Mouse (Mus musculus) frontal cortex, postnatal 25 days (tissue): ENCODE data around the gene Socs5.

Experiments
- DNase-seq, 2 experiments: peaks; one replicate each; pipeline ENCODE4 v3.0.0; 2022; ENCODE audit warnings: low spot score in 2 of 2

The Socs5 gene

DNA sequence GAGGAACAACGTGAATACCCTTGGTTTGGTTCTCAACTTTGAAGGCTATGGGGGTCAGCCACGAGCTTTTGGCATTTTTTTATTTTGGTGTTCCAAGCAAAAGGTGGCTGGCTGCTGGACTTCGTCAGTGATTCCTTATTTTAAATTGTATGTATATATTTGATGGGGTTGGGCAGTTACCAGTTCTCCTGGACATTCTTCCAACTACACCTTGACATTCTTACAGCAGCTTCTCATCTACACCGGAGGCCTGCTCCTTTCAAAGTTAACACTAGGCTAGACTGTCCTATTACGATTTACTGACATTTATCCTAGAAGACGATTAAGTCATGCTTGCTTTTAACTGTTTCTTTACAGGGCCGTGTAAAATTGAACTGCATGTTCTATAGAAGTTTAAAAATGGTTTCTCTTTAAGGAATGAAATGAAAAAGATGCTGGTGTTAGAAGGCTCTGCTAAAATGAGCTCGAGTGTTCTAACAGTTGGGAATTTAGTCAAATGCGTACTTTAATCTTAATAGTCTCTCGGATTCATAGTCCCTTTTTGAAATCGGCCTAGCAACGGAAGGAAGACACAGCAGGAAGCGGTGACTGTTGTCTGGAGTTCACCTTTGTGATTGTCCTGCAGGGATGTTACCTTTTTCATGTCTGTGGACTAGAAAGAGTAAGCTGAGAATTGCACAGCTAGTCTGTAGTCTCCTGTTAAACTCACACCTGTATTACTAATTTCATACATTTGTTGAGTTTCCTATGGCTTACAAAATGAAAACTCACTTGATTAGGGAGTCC, 1.2 kb downstream of the Socs5 start:
- DNase-seq, result no peak

DNA sequence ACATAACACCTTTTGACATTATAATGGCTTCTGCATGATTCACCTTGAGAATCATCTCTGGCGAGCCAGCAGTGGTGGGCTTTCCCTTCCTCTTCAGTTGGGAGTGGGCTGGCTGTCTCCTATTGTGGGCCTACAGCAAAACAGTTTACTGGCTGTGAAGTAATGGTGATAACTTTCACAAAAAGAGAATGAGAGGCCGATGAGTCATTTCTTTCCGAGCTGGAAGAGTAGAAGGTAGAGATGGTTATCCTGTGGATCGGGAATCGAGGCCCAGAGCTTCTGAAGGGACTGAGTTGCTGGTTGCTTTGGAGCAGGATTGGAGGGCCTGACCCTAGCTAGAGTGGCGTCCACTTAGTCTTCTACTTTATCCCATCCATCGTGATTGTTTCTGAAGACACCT, 2.0 kb downstream of the Socs5 start:
- DNase-seq, result no peak

DNA sequence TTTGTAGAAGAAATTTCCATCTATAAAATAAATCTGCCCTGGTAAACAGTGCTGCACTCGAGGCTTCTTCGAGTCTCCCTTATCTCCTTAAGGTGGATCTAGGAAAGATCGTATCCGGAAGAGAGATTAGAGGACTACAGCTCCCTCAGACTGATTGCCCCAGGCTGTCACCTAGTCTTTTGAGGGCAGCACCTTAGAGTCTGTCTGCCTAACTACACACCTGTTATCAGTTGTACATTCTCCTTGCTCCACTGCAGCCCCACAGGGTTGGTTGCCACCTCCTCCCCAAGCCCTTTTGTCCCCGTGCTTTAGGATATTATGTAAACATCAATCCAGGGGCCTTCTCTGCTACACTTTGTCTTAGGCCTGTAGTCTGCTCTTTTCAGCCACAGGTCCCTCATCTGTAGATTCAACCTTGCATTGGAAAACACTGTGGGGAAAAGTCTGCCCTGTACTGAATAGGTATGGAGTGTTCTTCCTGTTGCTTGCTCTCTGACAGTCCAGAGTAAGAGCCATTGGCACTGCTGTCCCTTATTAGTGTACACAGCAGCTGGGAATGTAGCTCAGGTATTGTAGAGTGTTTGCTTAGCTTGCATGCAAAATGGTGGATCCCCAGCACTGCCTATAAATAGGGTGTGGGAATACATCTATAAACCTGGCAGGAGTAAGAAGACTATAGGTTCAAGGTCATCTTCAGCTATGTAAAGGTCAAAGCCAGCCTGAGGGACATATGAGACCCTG, 5.5 kb downstream of the Socs5 start:
- no peak for DNase-seq

DNA sequence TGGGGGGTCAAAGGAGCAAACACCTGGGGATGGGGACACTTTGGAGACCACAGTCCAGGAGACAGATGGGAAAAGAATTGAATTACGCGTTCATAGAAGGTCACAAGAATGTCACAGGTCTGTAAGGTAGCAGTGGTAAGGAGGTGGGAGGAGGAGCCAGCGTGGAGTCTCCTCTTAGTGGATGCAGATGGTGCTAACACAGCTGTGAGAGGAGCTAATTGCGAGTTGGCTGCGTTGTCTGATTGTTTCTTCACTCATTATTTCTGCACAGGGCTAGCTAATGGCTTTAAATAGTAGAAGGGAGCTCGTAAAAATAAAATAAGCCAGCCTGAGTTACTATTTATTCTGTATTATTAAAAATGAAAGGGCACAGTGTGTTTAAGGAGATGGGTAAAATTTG, 8.1 kb downstream of the Socs5 start:
- no peak for DNase-seq

DNA sequence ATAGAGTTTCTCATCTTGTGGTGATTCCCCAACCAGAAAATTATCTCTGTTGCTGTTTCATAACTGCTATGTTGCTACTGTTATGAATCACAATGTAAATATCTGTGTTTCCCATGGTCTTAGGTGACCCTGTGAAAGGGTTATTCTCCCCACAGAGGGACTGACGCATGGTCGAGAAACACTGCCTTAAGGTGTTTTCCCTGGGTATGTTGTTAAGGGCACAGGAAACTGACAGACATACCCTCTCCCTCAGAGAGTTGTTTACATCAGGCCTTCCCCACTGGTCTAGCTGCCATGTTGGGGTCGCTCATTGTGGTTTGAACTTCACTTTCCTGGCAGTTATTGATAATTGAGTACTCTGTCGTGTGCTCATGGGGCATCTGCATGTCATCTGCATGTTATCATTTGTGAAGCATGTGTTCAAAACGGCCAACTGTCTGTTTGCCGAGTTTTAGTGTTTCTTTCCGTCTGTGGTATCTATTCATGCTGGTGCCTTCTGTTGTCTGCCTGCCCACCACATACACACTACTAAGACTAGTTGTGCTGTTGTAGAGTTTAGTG, 11.6 kb downstream of the Socs5 start:
- DNase-seq, result no peak

DNA sequence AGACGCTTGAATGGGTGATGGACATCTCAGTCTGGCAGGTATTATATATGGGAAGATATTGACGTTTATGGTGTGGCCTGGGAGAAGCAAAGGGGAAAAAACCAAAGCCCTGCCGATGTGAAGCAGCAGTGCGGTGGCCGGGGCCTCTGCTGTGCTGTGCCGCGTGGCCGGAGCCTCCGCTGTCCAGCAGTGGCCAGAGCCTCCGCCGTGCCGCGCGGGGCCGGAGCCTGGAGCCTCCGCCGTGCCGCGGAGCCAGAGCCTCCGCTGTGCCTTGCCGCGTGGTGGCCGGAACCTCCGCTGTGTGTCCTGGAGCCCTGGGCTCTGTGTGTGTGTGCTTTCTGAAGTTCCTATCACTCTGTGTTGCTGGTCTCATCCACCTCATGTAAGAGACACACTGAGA, 17.9 kb downstream of the Socs5 start:
- no peak for DNase-seq

DNA sequence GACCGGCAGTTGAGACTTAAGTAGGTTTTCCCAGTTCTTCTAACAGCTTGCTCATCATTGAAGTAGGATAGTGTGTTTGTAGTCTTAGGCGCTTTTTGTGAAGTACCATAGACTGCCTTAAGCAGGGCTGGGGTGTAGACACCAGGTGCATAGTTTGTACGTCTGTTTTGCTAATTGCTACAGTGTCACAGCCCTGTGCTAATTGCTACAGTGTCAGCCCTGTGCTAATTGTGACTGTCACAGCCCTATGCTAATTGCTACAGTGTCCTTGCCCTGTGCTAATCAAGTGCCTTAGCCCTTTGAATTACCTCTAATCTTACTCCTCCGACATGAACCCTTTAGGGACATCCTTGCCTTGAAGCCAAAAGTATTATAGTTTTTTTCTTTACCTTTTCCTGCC, 24.8 kb downstream of the Socs5 start:
- DNase-seq, result no peak

DNA sequence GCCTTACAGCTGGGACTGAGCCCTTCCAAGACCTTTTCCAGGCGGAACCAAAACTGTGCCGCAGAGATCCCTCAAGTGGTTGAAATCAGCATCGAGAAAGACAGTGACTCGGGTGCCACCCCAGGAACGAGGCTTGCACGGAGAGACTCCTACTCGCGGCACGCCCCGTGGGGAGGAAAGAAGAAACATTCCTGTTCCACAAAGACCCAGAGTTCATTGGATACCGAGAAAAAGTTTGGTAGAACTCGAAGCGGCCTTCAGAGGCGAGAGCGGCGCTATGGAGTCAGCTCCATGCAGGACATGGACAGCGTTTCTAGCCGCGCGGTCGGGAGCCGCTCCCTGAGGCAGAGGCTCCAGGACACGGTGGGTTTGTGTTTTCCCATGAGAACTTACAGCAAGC, 26.3 kb downstream of the Socs5 start:
- DNase-seq, result no peak

DNA sequence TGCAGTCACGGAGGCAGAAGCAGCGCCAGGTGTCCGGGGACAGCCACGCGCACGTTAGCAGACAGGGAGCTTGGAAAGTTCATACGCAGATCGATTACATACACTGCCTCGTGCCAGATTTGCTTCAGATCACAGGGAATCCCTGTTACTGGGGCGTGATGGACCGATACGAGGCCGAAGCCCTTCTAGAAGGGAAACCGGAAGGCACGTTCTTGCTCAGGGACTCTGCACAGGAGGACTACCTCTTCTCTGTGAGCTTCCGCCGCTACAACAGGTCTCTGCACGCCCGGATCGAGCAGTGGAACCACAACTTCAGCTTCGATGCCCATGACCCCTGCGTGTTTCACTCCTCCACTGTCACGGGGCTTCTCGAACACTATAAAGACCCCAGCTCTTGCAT, 27.2 kb downstream of the Socs5 start:
- no peak for DNase-seq

DNA sequence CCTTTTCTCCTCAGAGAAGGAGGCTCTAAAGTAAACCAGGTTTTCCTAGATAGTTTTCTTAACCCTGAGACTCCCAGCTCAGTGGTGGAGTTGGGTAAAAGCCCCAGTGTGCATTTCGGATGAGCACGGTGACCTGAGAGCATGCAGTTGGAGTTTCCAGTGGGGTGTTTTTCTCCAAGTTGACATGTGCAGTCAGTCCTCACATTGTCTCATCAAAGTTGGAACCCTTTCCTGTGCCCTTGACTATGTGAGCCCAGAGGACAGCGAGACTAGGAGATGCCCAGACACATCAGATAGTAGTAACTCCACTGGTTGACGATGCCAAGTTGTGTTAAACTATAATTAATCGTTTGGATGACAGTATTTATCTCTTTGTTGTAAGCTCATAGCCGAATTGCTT, 28.3 kb downstream of the Socs5 start:
- no peak for DNase-seq

DNA sequence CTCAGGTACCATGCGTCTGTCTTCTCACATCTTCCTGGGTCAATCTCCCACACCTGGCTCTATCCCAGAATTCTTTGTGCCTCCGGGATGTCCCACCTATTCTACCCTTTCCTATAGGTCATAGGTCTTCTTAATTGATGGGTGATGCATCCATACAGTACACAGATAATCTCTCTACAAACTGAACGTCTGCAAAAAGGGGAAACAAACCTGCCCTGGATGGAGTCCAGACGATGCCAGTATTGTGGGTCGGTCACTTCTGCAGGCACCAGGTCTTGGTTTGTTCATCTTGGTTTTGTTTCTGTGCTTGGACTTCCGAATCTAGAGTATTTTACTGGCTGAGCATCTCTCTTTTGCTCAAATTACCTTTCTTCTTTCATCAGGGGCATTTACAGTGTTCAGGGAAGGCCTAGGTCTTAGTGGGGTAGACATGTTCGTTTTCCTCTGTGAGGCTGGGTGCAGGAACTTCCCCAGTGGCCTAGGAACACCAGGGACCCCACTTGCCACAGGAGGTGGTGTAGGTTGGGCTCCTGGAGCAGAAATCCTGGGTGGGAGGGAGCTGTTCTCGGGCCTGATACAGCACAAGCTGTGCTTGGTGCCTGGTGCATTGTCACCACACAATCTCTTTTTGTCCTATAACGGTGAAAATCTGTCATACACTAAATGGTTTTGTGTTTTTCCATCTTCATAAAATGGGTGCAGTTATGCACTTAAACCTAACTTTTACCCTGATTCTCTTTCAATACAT, 33.9 kb downstream of the Socs5 start:
- no peak for DNase-seq

DNA sequence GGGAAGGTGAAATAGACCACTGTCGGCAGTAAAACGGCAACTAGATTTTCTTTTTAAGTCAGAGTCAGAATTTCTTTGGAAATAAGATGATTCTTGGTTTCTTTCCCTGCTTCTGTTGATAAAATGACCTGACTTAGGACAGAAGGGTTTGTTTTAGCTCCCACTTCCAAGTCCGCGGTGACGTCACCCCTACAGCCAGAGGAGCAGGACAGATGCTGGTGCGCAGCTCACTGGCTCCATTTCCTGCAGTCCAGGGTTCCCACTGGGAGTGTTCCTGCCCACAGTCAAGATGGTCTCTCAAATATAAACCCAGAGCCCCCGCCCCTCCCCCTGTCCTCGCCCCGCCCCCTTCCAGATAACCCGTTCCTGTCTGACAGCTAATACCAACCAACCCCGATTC, 34.8 kb downstream of the Socs5 start:
- no peak for DNase-seq

DNA sequence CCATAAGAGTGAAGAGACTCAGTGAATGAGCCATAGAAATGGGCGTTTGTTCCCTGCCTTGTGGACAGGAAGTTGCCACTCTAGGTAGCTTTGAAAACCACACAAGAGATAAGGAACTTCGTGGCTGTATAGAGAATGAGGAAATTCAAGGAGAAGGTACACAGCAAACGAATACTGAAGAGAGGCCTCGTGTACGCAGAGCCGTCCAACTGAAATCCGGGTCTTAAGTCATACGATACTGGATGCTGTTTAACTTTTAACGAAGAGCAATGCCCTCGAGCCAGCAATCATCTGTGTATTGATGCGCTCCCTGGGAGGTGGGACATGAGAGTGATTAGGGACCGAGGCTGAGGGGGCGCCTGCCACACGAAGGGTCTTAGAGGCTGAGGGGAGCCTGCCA, 35.7 kb downstream of the Socs5 start:
- DNase-seq, result no peak

DNA sequence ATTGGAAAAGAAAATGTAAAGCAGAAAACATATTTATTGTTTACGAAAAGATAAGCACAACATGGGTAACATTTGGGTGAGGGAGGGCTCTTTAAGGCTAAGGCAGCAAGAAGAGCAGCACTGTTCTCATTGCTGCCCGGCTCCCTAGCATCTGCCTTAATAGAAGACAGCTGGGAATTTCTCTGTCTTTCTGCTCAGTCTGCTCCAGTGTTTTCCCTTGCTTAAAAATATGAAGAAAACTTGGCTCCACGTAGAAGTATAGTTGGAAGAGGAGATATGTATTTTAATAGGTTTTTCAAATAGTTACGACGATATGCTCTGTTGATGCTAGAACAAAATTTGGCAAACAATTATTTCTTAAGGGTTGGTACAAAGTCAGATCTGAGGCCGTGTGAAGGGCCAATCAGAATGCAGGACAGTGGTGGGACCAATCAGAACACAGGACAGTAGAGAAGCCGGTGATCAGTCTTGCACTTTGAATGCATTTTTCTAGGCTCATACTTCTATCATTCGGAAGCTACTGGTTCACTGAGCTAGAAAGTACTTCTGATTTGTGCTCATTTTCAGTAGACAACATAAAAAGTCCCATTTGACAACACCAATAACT, 39.0 kb downstream of the Socs5 start:
- DNase-seq, result no peak

DNA sequence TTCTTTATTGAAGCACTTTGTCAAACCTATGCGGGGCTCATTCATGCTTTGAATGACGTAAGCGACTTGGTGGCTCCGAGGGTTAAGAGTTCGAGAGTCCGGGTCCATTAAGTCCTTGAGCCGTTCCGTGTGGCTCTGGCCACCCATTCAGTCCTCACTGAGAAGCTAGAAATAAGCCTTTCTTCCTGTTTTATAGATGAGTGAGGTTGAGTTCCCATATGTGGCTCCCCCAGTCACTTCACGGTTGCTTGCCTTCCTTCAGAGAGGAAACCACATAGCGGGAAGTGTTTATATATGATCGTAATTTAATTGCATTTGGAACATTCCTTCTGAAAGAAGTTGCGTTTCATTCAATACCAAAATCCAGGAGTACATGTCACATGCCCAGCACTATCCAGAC, 42.3 kb downstream of the Socs5 start:
- no peak for DNase-seq

DNA sequence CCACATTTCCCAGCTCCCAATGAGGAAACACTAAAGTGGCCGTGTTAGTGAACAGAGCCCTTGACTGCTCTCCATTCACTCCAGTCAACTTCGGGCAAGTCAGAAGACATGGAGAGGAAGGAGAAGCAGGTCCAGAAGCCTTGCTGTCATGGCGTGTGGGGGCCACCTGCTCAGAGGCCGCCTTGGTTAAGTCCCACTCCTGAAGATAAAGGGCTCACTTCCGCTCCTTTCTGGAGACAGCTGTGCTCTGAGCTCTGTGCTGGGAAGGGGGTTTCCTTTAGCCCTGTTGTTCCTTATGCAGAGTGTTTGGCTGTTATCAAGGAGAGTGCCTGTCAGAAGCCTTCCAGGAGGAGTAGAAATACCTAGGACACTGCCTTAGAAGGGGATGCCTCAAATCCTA, 45.5 kb downstream of the Socs5 start:
- DNase-seq, result no peak

DNA sequence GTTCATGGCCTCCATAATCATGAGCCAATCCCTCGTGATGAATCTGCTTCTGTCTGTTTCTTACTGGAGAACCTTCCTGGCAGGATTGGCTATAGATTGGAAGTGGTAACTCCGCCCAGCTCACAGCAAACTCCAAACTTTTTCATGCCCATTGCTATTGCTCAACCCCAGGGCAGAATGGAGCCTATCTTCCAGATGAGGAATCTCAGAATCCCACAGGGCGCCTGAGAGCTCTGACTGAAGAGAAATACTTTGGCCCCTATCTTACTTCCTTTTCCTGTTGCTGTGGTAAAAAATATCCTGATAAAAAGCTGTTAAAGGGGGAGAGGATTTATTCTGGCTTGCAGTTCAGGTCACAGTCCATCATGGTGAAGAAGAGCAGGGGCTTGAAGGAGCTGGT, 48.2 kb downstream of the Socs5 start:
- DNase-seq, result no peak

DNA sequence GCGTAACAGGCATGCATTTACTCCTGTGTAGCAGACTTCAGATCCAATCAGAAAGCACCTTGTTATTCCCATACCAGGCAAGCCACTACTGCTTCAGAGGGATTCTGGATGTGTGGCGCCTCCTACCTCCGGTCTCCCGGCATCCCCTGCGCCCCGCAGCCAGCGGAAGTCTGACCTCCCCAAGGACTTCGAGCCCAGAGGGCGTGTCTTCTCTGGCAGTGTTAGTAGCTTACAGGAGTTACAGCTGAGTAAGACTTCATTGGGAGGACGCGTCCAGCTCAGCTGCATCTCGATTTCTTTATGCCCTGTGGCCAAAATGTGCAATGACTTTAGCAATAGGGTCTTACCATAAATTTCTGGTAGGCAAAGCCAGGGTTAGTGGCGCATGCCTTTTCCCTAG, 50.3 kb downstream of the Socs5 start:
- DNase-seq, result no peak

DNA sequence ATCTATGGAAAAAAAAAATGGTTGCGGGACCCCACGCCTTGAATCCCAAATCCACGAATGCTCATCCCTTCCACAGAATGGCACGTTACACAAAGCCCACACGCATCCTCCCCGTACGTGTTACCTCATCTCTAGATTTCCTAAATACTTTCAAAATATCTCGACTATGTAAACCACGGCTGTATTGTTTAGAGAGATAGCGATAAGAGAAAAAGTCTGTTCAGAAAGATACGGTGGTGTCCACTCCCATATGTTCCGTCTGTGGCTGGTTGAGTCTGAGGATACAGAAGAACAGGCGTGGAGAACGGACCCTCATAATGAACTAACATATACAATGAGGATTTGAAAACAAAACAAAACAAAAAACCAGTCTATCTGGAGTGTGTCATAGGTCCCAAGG, 51.1 kb downstream of the Socs5 start:
- DNase-seq, result no peak

DNA sequence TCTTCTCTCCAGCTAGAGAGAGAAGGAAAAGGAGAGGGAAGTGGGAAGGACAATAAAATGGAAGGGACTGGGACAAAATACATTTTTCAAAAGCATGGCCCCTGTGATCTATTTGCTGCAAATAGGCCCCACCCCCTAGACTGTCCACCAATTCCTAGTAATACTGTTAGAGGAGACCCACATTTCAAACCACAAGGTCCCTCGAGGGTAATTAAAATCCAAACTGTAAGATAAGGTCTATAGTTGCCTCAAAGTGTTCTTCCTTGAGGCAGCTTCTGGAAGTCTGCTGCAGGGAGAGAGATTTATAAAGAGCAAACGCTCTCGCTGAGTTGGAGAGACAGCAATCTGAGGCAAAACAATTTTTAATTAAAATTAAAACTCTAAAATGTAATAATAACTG, 52.8 kb downstream of the Socs5 start:
- no peak for DNase-seq

DNA sequence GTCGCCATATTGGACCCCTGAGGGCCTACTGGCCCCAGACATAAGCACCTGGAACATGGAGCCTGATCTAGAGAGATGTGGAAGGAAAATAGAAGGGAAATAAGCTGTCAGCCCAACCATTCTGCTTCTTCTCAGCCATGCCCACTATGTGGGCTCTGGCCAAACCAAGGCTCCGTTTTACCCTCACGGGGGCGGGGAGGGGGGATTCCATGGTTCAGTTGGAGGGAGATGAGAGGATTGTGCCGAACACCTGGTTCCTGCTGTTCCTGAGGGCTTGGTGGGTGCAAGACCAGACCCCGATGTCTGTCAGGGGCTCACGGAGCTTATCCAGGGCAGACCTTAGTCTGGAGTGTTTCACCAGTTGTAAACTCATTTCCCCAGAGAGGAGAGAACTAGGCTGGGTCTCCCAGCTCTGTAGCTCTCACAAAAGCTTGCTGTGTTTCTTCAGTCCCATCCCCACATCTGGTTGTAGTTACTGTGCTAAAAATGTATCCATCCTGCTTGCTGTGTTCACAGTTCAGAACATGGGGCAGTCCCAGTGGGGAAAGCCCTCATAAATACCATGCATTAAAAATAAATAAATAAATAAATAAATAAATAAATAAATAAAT, 56.9 kb downstream of the Socs5 start:
- no peak for DNase-seq

DNA sequence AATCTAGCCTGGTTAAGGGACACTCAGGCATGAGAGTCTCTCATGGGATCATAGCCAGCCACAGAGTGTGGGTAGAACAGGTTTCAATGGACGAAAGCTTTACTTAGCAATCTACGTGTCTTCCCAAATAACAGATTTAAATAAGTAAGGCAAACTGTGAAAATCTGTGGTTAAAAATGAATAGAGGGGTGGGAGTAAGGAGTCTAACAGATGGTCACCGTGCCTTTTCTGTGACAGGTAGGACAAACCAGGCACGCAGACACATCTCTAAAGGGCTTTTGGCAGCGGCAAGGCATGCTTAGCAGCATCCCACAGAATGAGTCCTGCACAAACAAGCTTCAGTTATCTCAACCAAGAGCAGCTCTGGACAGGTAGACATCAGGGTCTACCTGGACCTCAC, 59.9 kb downstream of the Socs5 start:
- no peak for DNase-seq
